Mouse (Mus musculus): ENCODE data around the gene Slc22a3. TPM values are rescaled to one million over a fixed set of nuclear protein-coding genes. Genes with fewer than 3 reads are reported as not detected.

Gene Slc22a3
- polyA plus RNA-seq, 1 experiment from 2014 or later = 1.1 TPM

DNA sequence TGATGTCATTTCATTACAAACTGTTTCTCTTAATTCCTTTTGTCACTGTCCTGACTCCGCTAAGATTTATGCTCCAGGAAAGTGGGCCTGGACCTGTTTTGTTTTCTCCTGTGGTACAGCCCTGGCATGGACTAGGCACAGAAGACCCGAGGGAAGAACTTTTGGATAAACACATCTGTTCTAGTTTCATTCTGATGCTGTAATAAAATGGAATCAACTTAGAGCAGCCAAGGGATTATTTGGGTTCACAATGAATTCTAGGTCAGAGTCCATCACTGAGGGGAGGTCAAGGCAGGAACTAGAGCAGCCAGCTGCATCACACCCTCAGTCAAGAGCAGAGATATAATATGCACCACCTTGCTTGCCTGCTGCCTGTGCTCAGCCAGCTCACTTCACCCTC lies 119.7 kb downstream of the Slc22a3 start:
- no peak for ATAC-seq (ENCODE audit: low FRiP score, low read depth)
- Histone ChIP-seq H3K27me3 (no peaks in the 10 kb centered on the region), H3K9me3 (no peaks in the 10 kb centered on the region), H3K9ac (no peak overlapping the region), H3K4me2 (no peak overlapping the region), H3K36me3 (no peaks in the 10 kb centered on the region), H3K27ac (replicated peaks) (no peak overlapping the region), H3K4me3 (no peak overlapping the region), H3K4me1 (replicated peaks) (0 out of 2 replicates have a peak, but pooled peaks cover 2% of the 10 kb centered on the region)
- WGBS = 93% methylated on average over 2 of the region's 2 CpGs

- ATAC-seq (ENCODE audit: low FRiP score, low read depth) = no peak
- H3K4me2 ChIP-seq = no peak overlapping the region
- H3K4me1 ChIP-seq (replicated peaks) = 0 out of 2 replicates have a peak, but pooled peaks cover 5% of the 10 kb centered on the region
- H3K27ac ChIP-seq (replicated peaks) = no peak overlapping the region
- 65% methylated on average over 8 of the region's 8 CpGs for WGBS
- no peaks in the 10 kb centered on the region for H3K36me3 ChIP-seq
- no peak overlapping the region for H3K9ac ChIP-seq
- H3K4me3 ChIP-seq = no peak overlapping the region
- no peaks in the 10 kb centered on the region for H3K27me3 ChIP-seq
- H3K9me3 ChIP-seq = no peaks in the 10 kb centered on the region
These were observed 122.3 kb downstream of the Slc22a3 start for GRCm38 (mm10) chr17:12385049-12385794.

DNA sequence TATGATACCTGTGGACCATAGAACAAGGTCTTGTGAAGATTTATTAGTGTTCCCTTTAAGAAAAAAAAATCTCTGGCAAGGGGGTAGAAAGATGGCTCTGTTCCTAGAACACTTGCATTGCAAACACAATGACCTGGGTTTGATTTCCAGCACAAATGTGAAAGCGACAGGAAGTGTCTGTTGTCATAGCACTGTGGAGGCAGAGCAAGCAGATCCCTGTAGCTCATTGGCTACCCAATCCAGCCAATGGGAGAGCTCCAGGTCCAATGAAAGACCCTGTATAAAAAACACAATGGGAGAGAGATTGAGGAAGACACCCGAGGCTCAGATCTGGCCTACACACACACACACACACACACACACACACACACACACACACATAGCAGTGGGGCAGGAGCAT lies 125.0 kb downstream of the Slc22a3 start:
- Histone ChIP-seq H3K36me3 (no peaks in the 10 kb centered on the region), H3K4me2 (no peak overlapping the region), H3K4me3 (no peak overlapping the region), H3K27ac (replicated peaks) (no peak overlapping the region), H3K4me1 (replicated peaks) (0 out of 2 replicates have a peak, but pooled peaks cover 5% of the 10 kb centered on the region), H3K9ac (no peak overlapping the region), H3K27me3 (no peaks in the 10 kb centered on the region), H3K9me3 (no peaks in the 10 kb centered on the region)
- 11% methylated on average over 2 of the region's 2 CpGs for WGBS
- ATAC-seq (ENCODE audit: low FRiP score, low read depth) = peak; percentile 72; the same call in 1 of the 2 replicates

DNA sequence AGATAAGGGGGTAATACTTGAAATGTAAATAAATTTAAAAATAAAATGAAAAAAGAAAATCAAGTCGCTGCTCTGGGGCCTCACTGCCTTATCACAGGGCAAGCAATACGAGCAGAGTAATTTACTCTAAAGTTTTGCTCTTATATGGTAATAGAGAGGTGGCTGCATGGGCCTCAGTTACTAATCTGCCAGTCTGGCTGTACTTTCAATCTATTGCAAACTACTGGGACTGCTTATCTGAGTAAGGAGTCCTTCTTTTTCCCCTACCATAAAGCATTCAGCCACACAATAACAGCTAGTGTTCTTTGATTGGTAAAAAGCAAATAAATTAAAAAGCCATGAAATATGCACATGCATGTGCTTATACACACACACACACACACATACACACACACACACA lies 125.9 kb downstream of the Slc22a3 start:
- Histone ChIP-seq H3K27ac (replicated peaks) (no peak overlapping the region), H3K36me3 (no peaks in the 10 kb centered on the region), H3K4me1 (replicated peaks) (0 out of 2 replicates have a peak, but pooled peaks cover 5% of the 10 kb centered on the region), H3K4me2 (no peak overlapping the region), H3K27me3 (no peaks in the 10 kb centered on the region), H3K4me3 (no peak overlapping the region), H3K9me3 (no peaks in the 10 kb centered on the region), H3K9ac (no peak overlapping the region)
- ATAC-seq (ENCODE audit: low FRiP score, low read depth) = no peak
- WGBS = 86% methylated on average over 2 of the region's 2 CpGs

DNA sequence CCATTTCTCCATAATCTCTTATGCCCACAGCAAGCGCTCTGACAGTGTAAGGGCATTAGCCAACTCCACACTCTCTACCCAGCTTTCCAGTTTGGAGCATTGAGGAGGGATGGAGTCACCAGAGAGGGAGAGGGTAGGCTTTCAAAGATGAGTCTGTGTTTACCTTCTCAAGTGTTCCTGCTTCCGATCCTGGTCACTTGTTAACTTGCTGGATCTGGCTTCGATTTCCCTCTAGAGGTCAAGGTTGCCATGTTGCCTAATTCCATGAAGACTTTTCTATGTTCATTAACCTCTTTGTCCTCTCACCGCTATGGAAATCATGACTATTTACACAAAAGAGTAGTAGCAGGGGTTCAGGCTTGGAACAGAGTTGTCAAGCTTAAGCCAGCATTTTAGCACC lies 127.2 kb downstream of the Slc22a3 start:
- WGBS = 91% methylated on average over 4 of the region's 4 CpGs
- Histone ChIP-seq H3K4me1 (replicated peaks) (0 out of 2 replicates have a peak, but pooled peaks cover 5% of the 10 kb centered on the region), H3K27ac (replicated peaks) (no peak overlapping the region), H3K9ac (no peak overlapping the region), H3K4me2 (no peak overlapping the region), H3K9me3 (no peaks in the 10 kb centered on the region), H3K27me3 (no peaks in the 10 kb centered on the region), H3K4me3 (no peak overlapping the region), H3K36me3 (no peaks in the 10 kb centered on the region)
- no peak for ATAC-seq (ENCODE audit: low FRiP score, low read depth)

GRCm38 (mm10) chr17:12377981-12378705 lies 129.4 kb downstream of the Slc22a3 start, which contains the start of gene Plg:
TSS of gene Plg (plus strand) at chr17:12378608.
- no peaks in the 10 kb centered on the region for H3K27me3 ChIP-seq
- no peak within 1 kb of the TSS for H3K27ac ChIP-seq (replicated peaks)
- no peak within 1 kb of the TSS for H3K4me2 ChIP-seq
- H3K9me3 ChIP-seq = no peaks in the 10 kb centered on the region
- WGBS = 93% methylated on average over 11 of the region's 11 CpGs
- no peak within 1 kb of the TSS for H3K4me3 ChIP-seq
- H3K4me1 ChIP-seq (replicated peaks) = 0 out of 2 replicates have a peak, but pooled peaks cover 5% of the 10 kb centered on the region
- H3K9ac ChIP-seq = no peak within 1 kb of the TSS
- H3K36me3 ChIP-seq = no peaks in the 10 kb centered on the region
- ATAC-seq (ENCODE audit: low FRiP score, low read depth) = no peak

- peaks cover 4% of the 10 kb centered on the region; the same call in 1 of the 2 replicates for H3K4me1 ChIP-seq (replicated peaks)
- no peaks in the 10 kb centered on the region for H3K36me3 ChIP-seq
- WGBS = 83% methylated on average over 3 of the region's 3 CpGs
- H3K9ac ChIP-seq = no peak overlapping the region
- no peaks in the 10 kb centered on the region for H3K9me3 ChIP-seq
- H3K27me3 ChIP-seq = no peaks in the 10 kb centered on the region
- H3K4me3 ChIP-seq = no peak overlapping the region
- H3K4me2 ChIP-seq = no peak overlapping the region
- no peak overlapping the region for H3K27ac ChIP-seq (replicated peaks)
- no peak for ATAC-seq (ENCODE audit: low FRiP score, low read depth)
These were observed 133.8 kb downstream of the Slc22a3 start for GRCm38 (mm10) chr17:12373601-12374144.

DNA sequence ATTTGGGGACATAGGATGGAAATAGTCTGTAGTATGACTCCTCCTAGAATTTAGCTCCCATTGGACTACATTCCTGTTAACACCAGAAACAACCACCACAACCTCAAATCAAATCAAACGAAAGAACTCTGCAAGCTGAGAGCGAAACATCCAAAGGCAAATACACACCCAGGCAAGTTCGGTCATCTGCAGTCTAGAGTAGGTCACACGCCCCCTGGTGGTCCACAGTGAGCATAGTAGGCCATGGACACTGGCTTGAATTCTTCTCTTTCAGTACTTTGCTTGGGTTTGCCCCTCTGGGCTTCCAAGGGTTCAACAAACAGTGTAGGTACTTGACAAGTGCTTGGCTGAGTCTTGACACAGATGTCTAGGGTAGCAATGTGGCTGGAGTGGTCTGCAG lies 135.5 kb downstream of the Slc22a3 start:
- H3K36me3 ChIP-seq = no peaks in the 10 kb centered on the region
- peaks cover 4% of the 10 kb centered on the region; the same call in 1 of the 2 replicates for H3K4me1 ChIP-seq (replicated peaks)
- ATAC-seq (ENCODE audit: low FRiP score, low read depth) = peak; percentile 6; the same call in 1 of the 2 replicates
- no peak overlapping the region for H3K4me2 ChIP-seq
- no peaks in the 10 kb centered on the region for H3K27me3 ChIP-seq
- no peak overlapping the region for H3K27ac ChIP-seq (replicated peaks)
- WGBS = 18% methylated on average over 4 of the region's 4 CpGs
- H3K9ac ChIP-seq = no peak overlapping the region
- H3K4me3 ChIP-seq = no peak overlapping the region
- no peaks in the 10 kb centered on the region for H3K9me3 ChIP-seq

DNA sequence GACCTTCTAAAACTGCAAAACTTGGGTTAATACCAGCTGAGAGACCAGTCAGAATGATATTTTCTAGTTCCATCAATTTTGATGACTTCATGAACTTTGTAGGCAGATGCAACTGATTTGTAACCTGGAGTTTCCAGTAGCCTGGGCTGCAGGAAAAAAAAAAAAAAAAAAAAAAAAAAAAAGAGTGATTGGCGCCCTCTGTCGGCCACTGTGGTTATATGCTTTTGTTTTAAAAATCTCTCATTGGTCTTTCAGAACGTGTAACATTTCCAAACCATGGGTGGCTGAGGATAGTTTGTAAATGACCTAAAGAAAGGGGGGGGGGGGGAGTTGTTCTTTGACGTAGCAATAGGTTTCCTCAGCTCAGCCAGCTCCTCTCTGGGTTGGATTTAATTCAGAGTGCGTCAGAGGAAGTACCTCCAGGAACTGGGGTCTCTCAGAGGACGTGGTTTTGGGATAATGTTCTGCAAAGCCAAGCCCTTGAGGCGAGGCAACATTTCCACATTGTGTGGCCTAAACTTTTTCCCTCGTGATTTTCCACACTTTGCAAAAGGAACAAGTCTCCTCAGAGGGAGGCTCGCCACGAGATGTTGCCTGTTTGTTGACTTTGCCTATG lies 136.1 kb downstream of the Slc22a3 start:
- Histone ChIP-seq H3K9me3 (no peaks in the 10 kb centered on the region), H3K36me3 (no peaks in the 10 kb centered on the region), H3K27ac (replicated peaks) (no peak overlapping the region), H3K27me3 (no peaks in the 10 kb centered on the region), H3K9ac (no peak overlapping the region), H3K4me3 (no peak overlapping the region), H3K4me1 (replicated peaks) (peaks cover 4% of the 10 kb centered on the region; the same call in 1 of the 2 replicates), H3K4me2 (peak overlapping the region; percentile 37)
- 32% methylated on average over 10 of the region's 10 CpGs for WGBS
- no peak for ATAC-seq (ENCODE audit: low FRiP score, low read depth)

- no peak overlapping the region for H3K9ac ChIP-seq
- no peak for ATAC-seq (ENCODE audit: low FRiP score, low read depth)
- 78% methylated on average over 4 of the region's 4 CpGs for WGBS
- no peak overlapping the region for H3K4me2 ChIP-seq
- H3K4me3 ChIP-seq = no peak overlapping the region
- no peaks in the 10 kb centered on the region for H3K36me3 ChIP-seq
- no peaks in the 10 kb centered on the region for H3K9me3 ChIP-seq
- peaks cover 4% of the 10 kb centered on the region; the same call in 1 of the 2 replicates for H3K4me1 ChIP-seq (replicated peaks)
- no peak overlapping the region for H3K27ac ChIP-seq (replicated peaks)
- H3K27me3 ChIP-seq = no peaks in the 10 kb centered on the region
These were observed 137.2 kb downstream of the Slc22a3 start for GRCm38 (mm10) chr17:12370289-12370688.

- no peak for ATAC-seq (ENCODE audit: low FRiP score, low read depth)
- Histone ChIP-seq H3K27ac (replicated peaks) (no peak overlapping the region), H3K4me3 (no peak overlapping the region), H3K4me1 (replicated peaks) (peaks cover 4% of the 10 kb centered on the region; the same call in 1 of the 2 replicates), H3K4me2 (no peak overlapping the region), H3K9me3 (no peaks in the 10 kb centered on the region), H3K9ac (no peak overlapping the region), H3K36me3 (no peaks in the 10 kb centered on the region), H3K27me3 (no peaks in the 10 kb centered on the region)
- 70% methylated on average over 5 of the region's 5 CpGs for WGBS
These were observed 138.1 kb downstream of the Slc22a3 start for GRCm38 (mm10) chr17:12369393-12369792.
